Mouse (Mus musculus) lung, postnatal 4 days (tissue): ENCODE results near the gene Cherp.

Source experiments
- DNase-seq, 2 experiments: peaks; one replicate each; pipeline ENCODE4 v3.0.0; 2021

Cherp gene

DNA sequence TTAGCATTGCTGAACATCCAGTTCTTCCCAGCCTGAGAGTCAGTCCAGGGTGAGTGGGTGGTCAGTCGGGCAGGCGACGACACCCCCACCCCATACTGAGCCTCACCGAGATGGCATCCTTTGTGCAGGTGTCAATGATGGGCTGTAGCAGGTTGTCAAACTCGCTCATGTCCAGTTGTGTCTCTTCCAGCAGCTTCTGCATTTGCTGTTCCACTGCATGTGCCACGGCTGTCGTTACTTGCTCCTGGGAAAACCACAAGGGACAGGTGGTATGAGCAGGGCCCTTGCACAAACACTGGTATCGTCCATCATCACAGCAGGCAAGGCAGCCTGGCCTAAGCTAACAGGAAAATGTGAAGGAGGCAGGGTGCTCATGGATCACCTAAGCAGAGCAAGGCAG is 5.0 kb downstream of the Cherp start:
- no peak for DNase-seq

DNA sequence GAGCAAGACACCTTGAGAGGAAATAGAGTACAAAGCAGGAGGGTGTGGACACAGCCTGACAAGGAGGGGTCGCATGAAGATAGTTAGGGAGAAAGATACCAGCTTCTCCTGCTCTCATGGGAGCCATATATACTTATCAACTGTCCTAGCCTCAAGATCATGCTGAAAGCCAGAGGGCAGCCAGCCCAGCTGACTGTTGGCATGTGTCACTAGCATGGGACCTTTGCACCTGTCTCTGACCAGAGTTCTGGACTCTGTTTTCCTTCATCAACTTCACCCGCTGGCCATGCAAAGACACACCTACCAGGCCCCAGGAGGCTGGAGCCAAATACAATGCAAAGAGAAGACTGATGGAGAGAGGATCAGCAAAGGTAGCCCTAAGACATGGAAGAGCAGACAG is 5.8 kb downstream of the Cherp start:
- DNase-seq: no peak

DNA sequence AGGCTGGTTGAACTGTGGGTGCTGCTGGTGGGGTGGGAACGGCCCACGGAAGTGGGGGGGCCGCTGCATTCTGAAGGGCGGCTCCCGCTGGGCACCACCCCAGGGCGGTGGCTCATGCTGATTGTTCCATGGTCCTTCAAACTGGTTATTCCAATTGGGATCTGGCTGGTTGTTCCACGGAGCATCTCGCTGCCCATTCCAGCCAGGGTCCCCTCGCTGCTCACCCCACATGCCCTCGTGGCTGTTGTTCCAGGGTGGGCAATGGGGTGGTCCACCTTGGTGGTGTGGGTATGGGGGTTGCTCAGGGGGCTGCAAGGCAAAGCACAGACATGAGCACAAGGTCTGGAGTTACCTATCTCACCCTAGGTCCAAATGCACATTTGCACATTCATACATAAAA is 10.8 kb downstream of the Cherp start:
- DNase-seq: no peak

DNA sequence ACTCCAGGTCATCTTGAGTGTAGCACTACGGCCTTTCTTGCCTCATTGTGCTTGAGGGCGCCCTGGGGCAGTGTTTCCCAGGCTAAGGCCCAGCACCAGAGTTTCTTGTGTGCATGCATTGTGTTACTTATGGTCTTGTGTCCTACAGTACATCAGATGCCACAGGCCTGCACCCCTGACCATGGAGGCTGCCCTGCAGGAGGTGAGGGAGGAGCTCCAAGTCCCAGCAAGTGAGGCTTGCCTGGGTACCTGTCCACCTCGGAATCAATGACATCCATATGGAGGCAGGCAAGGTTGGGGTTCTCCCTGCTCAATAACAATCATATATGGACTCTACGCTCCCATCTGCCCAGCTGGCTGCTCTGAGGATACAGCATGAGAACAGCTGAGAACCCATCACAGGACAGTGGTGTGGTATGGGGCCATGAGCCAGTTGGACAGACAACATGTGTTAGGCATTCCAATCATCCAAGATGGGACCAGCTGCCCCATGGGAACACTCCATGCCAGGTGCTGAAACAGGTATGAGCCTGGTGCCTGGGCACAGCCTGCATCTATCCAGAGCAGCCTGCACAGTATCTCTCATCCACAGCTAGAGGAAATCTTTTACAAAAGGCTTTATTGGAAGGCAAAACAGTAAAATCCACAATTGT is 15.0 kb downstream of the Cherp start:
- DNase-seq: no peak

DNA sequence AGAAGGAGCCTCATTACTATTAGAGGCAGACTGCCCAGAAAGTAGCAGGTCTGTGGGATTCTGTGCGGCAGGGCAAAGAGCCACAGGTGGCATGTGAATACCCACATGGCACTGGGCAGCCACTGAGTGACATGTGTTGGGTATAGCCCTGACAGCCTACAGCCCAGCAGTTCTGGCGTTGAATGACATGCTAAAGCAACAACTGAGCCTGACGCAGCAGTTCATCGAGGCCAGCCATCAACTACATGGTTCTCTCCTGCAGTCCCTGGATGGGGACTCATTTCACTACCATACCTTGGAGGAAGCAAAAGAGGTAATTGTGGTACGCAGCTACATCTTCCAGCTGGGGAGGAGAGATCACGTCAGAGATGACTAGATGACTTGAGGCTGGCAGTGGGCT is 16.6 kb downstream of the Cherp start:
- DNase-seq: no peak

DNA sequence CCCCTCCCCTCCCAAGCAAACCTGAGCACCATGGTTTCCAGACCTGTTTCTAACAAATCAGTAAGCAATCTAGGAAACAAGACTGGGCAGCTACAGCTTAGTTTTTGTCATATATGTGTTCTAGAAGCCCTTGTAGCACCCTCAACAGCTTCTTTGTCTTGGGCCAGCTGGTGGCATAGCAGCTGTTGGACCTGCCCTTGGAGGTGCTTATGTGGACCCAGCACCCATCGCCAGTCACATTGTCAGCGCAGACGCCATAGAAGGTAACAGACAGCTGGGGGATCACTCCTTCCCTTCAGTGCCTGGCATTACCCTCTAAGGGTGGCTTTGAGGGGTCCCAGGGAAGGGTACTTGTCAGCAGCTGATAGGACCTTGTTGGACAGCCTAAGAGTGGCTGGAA is 17.2 kb downstream of the Cherp start:
- no peak for DNase-seq

DNA sequence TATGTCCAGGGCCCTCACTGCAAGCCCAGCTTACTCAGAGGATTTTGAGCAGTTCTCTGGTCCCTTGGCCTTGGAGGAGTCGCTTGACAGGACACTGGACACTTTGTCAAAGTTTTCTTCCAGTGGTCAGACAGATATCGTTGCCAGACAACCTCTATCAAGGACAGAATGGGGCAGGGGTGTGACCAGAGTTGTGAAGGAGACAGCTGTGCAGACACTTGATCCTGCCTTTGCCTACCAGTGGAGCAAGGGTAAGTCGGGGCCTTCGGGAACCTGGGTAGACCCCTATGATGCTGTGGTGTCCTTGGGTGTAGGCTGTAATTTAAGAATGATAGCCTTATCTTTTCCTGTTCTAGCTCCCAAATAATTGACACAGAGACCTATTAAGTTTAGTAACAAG is 19.7 kb downstream of the Cherp start:
- DNase-seq: no peak

DNA sequence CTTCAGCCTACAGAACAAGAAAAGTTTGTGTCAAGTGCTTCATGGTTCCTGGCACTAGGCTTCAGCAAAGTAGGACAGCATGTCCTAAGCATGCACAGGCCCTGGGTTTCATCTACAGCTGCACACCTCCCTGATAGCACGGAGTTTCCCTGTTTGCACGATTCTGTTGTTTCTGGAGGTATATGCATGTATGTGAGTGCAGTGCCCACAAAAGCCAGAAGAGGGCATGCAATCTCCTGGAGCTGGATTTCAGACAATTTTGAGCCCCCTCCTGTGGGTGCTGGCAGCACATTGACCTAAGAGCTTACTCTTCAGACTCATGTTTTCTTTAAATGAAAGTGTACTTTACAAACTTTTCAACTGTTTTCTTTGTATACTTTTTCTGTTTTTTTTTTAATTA is 21.1 kb downstream of the Cherp start:
- no peak for DNase-seq

DNA sequence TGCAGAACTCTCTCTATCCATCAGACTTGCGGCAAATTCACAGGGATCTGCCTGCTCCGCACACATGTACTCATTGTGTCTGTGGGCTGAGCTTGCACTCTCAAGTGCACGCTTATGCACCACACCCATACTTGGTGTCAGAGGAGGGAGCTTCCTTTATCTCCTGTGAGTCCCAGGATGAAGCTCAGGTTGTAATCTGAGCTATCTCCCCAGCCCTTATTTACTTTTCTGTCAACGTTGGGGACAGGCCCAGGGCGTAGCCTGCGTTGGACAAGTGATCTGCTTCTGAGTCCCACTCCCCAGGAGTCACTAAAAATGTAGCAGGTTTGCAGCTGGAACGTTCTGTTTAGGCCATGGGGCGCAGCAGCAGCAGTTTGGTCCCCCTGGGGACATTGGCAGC is 23.5 kb downstream of the Cherp start:
- no peak for DNase-seq

DNA sequence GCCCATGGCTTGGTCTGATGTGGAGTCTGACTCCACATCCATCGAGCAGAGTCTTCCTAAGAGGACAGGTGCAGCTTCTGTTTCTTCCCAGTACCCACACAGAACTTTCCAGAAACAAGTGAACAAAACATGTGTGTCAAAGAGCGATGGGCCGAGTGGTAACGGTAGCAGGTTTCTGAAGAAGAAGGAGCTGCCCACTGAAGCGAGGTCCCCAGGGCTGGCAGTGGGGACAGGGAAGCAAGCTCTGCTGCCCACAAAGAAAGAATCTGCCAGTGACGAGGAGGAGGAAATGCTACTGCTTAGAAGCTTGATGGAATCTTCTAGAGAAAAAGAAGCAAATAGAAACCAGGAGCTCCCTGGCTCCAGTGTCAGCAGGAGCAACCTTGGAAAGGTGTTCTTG is 30.0 kb downstream of the Cherp start:
- DNase-seq: no peak

DNA sequence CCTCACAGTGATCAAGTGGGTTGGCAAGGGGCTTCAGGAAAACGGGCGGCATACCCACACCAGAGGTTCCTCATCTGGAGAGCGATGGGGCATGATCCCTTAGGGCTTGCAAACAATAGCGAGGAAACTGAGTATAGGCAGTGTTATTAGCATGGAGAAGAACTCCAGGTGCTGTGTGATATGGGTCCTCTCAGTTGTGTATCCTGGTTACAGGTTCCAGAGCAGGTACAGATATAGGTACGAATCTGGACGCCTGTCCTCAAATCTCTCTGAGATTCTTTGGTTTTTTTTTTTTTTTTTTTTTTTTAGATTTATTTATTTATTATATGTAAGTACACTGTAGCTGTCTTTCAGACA is 31.1 kb downstream of the Cherp start:
- DNase-seq: no peak

DNA sequence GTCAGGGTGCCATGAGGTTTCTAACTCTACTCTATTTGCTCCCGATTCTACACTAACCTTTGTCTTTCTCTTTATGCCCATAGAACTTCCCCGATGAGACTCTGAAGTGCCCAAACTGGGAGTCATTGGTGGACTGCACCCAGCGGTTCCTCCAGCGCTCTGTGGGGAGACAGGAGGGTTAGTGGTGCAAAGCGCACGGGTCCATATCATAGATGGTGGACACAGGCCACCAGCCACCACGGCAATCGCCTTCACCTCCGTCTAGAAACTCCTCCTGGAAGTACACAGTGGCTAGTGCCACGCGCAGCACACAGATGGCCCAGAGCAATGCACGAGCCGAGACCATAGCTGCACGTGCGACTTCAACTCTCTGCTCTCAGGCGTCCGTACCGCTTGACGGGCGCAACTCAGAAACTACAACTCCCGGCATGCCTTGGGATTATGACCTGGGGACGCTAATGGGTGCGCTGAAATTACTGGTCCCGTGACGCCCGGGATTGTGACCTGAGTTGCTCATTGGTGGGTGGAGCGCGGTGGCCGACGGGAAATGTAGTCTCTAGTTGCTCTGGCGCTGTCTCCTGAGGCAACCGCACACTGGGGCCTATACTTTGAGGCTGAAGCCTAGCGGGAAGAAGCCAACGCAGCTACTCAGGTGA is 31.6 kb downstream of the Cherp start, which contains the start of the genes Calr3 and 1700030K09Rik:
TSS of gene Calr3 (minus strand) at position 533 of the 656 bp plus-strand sequence.
TSS of gene 1700030K09Rik (plus strand) at position 543 of the 656 bp plus-strand sequence.
- peak; percentile 98 for DNase-seq

DNA sequence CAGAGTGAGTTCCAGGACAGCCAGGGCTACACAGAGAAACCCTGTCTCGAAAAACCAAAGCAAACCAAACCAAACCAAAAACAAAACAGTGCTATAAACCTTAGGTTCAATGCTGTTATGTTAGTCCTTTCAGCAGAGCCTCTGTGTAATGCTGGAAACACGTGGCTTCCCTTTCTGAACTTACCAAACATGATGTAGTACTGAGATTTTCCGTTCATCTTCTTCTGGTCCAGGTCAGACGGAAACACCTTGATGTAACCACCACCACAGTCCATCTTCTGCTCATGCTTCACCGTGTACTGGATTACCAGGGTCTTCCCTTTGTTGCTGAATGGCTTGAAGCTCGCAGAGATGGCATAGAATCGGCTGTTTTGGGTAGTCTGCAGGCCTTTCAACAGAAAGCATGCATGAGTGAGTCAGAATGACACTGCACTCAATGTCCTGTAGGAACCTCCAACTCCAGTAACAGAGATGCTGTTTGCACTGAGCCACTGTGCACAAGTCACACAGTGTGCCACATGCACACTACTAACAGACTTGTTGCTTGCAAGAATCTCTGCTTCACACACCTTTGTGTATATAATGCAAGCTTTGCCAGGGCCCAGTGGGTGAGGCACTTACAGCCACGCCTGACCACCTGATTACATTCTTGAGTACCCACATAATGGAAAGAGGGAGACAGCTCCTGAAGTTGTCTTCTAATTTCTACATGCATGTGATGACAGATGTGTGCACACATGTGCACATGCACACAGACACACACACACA is 36.6 kb downstream of the Cherp start:
- DNase-seq: no peak

DNA sequence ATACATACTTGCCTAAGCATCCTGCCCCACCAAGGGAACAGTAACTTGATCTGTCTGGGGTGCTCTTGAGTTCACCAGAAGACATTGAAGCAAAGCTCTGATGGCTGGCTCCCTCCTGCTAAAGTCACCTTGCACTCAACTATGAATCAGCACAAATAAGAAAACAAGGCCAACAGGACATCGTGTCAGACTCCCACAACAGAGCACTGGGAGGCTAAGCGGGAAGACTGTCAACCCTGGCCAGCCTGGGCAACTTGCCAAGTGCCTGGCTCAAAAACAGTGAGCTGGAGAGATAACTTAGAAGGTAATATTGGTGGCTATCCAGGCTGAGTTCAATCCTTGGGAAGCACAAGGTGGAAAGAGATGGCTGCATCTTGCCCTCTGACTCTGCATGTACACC is 40.1 kb downstream of the Cherp start:
- DNase-seq: no peak

DNA sequence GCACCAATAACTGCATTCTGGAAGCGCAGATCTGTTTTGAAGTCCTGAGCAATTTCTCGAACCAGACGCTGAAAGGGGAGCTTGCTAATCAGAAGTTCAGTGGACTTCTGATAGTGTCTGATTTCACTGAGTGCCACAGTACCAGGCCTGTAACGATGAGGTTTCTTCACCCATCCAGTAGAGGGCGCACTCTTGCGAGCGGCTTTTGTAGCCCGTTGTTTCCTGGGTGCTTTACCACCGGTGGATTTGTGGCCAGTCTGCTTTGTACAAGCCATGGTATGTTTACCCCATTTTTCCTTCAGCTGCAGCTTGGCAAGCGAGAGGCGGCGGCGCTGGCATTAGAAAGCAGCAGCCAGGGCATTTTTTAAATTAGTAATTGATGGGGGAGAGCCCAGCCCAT is 45.4 kb downstream of the Cherp start:
- peak; percentile 30 to 48 for DNase-seq

DNA sequence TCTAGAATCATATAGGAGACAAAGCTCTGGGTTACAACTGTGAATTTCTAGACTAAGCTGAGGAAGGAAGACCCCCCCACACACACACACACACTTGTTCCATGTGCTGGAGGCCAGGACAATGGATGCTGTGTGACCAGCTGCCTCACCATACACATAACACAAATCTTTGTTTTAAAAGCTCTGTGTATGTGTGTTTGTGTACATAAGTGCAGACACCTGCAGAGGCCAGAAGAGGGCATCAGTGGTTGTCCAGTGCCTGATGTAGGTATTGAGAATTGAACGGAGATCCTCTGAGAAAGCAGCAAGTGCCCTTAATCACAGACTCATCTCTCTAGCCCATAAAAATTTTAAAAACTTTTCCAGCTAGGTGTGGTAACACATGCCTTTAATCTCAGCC is 52.1 kb downstream of the Cherp start:
- no peak for DNase-seq

DNA sequence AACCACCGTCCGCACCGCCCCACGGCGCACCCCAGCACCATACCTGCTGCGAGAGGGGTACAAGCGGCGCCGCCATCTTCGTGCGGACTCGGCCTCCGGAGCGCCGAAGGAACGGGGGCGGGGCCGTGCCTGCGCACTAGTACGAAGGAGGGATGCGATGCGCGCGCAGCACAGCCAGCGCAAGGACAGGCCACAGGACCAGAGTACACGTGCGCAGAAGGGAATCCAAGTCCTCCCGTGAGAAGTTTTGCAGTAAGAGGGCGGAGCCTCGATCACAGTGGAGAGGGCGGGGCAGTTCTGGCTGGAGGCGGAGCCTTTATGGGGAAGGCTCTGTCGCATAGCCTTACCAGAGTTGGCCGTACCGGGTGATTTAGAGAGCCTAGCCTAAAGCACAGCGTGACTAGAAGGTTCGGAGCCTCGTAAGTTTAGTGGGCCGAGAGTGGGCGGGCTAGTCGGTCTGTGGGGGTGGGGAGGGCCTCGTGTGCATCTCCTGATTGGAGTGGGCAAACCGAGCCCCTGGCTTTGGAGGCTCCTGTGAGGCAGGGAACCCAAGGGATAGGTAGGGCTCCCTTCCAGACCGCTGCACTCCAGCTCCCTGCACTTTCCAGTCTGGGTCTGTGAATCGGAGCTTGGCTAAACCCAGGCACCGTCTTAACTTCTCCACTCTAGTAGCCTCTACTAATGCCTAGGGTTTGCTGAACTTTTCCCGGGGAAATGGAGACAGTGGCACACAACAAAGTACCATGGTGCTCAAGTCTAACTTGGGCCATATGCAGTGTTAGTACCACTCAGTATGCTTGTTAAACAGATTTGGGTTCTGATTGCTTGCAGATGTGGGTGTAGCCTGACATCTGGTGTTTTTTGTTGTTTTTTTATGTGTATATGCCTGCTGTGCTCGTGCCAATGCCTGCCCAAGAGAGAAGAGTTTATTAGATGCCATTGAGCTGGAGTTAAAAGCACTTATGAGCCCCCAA is 53.4 kb downstream of the Cherp start, which contains the start of gene Eps15l1:
TSS of gene Eps15l1 (minus strand) at position 99 of the 974 bp plus-strand sequence.
- DNase-seq: peak; percentile 99

DNA sequence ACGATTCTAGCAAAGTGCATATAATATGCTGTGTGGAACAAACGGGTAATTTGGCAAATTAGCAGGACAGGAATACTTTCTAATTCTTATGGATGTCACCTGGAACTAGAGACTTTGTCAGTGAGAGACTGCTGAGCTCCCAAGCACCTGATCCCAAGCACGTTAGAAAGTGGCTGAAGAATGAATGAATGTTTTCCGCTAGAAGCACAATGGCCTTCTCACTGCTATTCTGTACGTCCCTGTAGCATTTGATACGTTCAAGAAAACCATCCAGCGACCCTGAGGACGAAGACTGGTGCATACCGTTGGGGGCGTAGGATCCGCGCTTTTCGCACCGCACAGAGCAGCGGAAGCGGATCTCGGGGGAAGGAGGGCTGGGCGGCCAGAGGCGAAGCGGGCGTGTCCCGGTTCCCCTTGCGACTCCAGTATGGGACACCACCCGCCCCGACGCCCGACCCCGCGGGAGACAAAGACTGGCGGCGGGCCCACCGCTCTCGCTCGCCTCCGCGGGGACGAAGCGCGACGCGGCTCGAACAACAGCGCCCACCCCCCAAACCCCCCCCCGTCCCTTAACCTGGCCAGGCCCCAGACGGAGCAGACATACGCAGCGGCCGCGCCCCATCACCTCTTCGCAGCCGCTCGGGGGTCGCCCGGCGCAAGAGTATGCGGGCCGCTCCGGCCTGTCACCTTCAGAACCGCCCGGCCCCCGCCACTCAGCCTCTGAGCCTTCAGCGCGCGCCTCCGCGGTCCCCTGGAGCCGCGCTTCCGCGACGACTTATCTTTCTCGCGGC is 54.3 kb downstream of the Cherp start:
- peak; percentile 70 to 71 for DNase-seq

DNA sequence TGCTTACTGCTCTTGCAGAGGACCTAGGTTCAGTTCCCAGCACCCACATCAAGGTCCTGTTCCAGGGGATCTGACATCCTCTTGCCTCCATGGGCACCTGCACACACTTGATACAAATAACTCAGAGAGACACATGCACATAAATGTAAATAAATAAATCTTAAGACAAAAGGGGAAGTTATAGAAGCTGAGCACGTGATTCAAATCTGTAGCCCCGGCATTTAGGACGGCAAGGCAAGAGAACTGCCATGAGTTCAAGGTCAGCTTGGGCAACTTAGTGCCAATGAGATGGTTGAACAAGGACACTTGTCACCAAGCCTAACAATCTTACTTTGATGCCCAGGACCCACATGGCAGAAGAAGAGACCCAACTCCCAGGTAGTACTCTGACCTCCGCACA is 57.0 kb downstream of the Cherp start:
- DNase-seq: no peak

DNA sequence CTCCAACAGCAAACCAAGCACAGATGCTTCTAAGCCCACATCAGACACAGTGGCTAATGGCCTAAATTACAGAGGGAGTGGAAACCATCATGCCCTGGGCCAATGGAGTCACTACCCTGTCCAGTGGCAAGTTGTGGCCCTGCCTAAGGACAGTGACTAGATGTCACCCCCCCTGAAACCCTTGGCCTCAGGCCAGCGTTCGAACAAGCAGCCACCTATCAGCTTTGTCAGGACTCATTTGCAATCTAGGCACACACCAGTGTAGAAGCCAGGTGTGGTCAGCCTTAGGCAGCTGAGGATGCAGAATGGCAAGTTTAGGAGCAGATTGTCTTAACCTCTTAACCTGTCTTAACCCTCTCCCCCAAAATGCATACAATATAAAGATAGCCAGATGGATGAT is 59.8 kb downstream of the Cherp start:
- no peak for DNase-seq

DNA sequence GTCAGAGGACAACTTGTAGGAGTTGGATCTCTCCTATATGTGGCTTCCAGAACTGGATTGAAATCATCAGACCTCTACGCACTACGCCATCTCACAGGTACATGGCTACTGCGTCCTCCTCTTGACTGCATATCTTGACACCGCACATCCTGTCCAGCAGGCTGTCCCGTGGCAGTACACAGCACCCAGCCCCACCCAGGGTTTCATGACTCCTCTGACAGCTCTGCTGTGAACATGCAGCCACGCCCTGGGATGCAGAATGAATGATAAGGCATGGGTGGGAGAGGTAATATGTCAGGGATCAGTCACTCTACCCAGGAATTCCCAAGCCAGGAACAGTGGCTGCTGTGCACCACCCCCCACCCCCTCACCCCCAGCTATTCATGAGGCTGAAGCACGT is 61.2 kb downstream of the Cherp start:
- DNase-seq: no peak
